Mouse (Mus musculus): ENCODE measurements around the gene Gch1.

- no peak for TF ChIP-seq GATA1 (IDR thresholded peaks at IDR 0.05; ENCODE audit: low read length)
- TF ChIP-seq TAL1 (IDR thresholded peaks at IDR 0.05; ENCODE audit: low read length), result no peak
Measured at GRCm38 (mm10) chr14:47229796-47230376, 40.7 kb upstream of the Gch1 start.

All from erythroblast, embryonic 14.5 days (primary cell).